Mouse (Mus musculus) left cerebral cortex, postnatal 10 days (tissue): Measurements from ENCODE around the gene Cobll1. TPM values are rescaled to one million over a fixed set of nuclear protein-coding genes. Genes with fewer than 3 reads are reported as not detected.

Source experiments
- DNase-seq, 2 experiments: peaks; one replicate each; pipeline ENCODE4 v3.0.0; 2021 to 2022; ENCODE audit warnings: low spot score in 2 of 2, mixed read lengths in 1 of 2; ENCODE audit errors: extremely low spot score in 1 of 2
- intact Hi-C: fragments of 180-260 bp; cut with DNase I; formaldehyde crosslinking; loops from one replicate; pipeline ENCODE4 v1.15.1; 2025
- total RNA-seq, 2 experiments: library from RNA; stranded (reverse); gene quantifications; 2 replicates each; pipeline ENCODE4 v1.2.3; 2021

Cobll1 gene
- total RNA-seq, 2 experiments from 2014 or later: 8.4 to 9.1 TPM

DNA sequence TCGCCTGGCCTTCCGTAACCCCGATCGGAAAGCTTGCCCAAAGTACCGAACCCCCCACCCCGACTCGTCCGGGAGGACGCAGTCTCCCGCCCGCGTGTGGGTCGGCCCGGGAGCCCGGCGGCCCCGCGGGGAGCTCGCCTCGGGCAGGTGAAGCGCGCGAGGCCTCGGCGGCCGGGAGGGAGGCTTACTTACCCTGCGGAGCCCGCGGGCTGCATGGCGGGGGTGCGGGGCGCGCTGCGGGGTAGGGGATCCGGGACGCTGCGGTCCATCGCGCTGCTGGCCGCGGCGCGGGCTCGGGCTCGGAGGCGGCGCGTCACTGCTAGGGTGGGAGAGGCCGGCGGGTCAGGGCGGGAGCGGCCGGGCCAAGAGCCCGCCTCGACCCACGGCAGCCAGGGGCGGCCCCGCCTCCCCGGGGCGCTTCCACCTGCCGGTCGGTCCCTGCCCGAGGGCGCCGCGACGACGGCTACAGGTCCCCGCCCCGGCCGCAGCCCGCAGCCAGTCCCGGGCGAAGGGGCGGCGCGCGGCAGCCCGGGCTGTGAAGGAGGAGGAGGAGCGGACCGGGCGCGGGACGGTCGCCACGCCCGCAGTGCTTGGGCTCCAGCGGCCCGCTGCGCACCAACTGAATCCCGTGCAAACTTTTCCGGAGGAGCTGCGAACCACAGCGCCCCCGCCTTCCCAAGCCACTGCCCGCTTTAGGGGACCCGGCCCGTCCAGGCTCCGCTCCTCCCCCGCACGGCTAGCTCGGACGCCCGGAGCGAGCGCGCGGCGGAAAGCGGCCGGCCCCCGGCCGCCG is 836 bp downstream of the Cobll1 start:
- intact Hi-C loops: loop anchor here (5.0 kb wide), 1 partner anchor 94 kb away; no protein-coding TSS in a partner anchor
- peak; percentile 29 to 90 for DNase-seq

GRCm38 (mm10) chr2:65237610-65238170 is 1.5 kb downstream of the Cobll1 start:
- intact Hi-C loops: loop anchor here (5.0 kb wide), 1 partner anchor 95 kb away; no protein-coding TSS in a partner anchor
- no peak for DNase-seq

GRCm38 (mm10) chr2:65237116-65237515 is 2.1 kb downstream of the Cobll1 start:
- no peak for DNase-seq
- intact Hi-C loops: loop anchor here (5.0 kb wide), 1 partner anchor 95 kb away; no protein-coding TSS in a partner anchor

DNA sequence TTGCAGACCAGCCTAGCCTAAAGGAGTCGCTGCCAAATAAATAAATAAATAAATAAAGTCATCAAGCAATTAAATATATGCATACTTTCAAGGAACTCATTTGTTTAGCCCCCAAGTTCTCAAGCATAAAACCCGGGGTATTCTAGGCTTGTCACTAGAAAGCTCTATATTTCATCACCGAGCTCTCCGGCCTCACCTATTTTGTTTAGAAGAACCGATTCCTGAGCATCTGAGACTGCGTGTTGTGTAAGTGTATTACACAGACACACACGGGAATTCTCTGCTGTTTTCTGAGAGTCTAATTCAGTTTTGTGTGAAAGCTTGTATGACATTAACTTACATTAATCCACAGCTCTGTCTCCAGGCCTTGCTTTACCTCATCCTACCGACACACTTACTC is 2.6 kb downstream of the Cobll1 start:
- DNase-seq: no peak
- intact Hi-C loops: loop anchor here (5.0 kb wide), 1 partner anchor 96 kb away; no protein-coding TSS in a partner anchor

DNA sequence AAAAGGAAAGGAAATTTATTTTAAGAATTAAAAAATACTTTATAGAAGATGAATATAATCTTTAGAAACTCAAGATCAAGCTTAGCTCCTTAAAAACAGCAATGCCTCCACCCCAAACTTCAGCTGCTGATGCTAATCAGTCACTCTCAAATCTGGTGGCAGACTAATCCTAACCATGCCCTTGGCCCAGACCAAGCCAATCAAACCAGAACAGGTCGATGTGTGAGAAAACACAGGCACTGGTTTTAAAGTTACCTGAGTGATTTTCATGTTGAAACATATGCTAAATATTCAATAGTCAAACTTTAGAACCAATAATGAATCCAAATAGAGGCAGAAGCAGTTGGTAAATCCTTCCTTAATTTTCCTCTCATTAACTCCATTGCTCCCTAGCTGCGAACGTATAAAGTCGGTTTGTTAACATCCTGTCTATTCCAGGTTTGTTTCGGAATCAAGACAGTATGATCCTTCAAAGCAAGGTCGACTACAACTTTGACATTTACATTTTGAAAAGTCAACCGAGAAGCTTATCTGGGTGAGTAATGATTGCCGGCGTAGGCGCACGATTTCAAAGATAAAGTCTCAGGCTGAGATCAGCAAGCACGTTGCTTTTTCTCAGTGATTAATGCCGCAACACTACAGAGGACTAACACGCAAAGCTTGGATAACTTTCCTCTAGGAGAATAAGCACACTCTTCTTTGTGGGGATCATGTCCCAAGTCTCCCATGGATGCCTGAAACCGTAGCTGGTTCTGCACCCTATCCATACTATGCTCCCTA is 6.3 kb downstream of the Cobll1 start:
- intact Hi-C loops: no loop called here
- no peak for DNase-seq

GRCm38 (mm10) chr2:65228426-65228825 is 10.8 kb downstream of the Cobll1 start:
- DNase-seq: no peak
- intact Hi-C loops: no loop called here

DNA sequence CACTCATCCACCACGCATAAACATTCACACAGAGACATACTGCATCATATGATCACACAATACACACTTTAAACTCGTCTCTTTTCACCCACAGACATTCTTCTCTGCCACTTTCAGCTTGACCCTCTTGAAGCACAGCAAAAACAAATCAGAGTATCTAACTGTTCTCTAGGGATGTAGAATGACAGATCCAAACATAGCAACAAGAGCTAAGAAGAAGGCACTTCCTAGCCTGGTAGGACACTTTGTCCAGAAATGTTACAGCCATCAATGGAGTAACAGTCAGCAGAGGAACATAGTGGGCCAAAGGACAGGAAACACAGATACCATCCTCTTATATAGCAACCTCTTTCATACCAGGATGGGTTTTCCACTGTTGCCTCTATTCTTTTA is 11.3 kb downstream of the Cobll1 start:
- no peak for DNase-seq
- intact Hi-C loops: no loop called here

DNA sequence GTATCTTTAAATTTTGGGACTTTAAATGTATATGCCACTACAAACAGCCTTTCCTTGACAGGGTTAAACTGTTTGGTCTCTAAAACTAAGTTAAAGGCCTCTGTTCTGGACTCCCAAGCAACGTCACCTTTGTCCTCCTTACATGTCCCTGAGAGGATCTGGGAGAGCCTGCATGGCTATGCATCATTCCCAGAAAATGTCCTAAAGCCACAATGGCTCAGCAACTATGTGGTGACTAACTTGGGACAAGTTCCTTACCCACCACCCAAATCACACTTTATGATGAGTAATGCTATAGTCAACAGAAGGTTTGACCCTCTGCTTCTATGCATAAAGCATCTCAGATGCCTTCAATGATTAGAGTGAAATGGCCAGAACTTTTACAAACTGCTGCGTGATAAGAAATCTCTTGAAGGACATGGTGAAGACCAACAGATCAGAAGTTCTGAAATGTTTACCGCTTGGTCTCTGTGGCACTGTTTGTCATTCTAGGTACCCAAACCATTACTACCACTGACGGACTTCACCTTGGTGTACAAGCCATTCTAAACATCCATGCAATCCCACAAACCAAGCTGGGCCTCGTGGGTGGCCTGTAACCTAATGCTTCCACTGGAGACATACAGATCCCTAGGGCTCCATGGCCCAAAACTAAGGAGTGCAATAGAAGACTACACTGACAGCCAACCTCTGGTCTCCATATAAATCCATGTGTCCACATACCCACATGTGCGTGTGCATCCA is 11.9 kb downstream of the Cobll1 start:
- DNase-seq: no peak
- intact Hi-C loops: no loop called here

- no peak for DNase-seq
- intact Hi-C loops: no loop called here
These were observed 12.7 kb downstream of the Cobll1 start for GRCm38 (mm10) chr2:65226494-65226893.

DNA sequence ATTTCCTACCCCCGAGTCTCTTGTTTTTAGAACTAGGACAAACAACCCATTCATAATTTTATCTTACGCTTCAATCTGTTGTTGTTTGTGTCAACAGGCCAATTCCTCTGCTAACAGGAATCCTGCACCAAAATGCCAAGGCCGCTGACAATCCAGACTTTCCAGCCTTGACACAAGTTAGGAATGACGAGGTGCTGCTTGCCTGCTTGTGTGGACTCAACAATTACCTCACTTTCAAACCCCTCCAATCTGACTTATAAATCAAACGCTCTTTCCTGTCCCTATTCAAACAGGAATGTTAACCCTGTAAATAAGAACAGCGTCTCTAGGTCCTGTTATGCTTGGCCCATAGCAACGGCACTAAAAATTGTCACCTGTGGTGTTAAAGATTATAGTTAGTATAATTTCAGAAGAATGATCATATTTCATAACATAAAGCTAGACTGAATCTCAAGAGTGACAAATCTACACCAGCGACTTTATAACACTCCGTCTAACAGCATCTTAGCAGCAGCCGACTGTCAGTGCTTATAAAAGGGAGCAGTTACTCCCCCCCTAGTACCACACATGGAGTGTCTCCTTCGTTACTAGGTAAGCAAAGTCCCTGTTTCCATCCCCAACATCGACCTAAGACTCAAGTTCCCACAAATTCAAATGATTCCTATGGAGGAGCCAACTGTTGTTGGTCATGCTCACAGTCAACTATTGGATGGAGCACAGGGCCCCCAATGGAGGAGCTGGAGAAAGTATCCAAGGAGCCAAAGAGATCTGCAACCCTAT is 15.1 kb downstream of the Cobll1 start:
- no peak for DNase-seq
- intact Hi-C loops: no loop called here

DNA sequence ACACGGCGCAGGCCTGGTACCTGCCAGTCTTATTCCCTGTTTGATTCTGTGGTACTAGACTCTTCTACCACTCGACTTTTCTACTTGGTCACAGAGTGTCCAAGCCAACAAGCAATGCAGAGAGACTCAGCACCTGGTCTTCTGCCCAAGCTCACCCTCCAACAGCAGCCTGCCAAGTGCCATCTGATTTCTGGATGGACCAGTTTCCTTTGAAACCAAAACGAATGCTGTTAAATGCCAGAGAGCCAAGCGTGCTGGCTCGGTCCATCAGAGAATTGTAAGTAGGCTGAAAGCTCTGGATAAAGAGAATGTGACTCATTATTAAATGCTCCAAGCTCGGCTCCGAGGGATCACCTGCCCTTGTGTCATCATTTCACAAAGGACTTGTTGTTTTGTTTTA is 16.2 kb downstream of the Cobll1 start:
- intact Hi-C loops: no loop called here
- DNase-seq: peak in 1 of 2 experiments; percentile 9

DNA sequence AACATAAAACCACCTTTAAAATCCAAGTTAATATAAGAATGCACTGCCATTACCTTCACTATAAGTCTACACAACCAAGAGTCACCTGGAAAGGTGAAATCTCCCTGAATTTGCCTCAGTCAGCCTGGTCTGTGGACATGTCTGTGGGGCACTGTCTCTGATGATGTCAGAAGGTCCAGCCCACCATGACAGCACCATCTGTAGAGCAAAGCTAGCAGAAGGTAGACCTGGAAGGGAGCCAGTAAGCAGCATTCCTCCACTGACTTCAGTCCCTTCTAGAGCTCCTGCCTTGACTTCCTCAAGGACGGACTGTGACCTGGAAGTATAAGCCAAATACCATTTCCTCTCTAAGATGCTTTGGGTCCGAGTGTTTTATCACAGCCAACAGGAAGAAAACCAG is 17.6 kb downstream of the Cobll1 start:
- no peak for DNase-seq
- intact Hi-C loops: no loop called here

DNA sequence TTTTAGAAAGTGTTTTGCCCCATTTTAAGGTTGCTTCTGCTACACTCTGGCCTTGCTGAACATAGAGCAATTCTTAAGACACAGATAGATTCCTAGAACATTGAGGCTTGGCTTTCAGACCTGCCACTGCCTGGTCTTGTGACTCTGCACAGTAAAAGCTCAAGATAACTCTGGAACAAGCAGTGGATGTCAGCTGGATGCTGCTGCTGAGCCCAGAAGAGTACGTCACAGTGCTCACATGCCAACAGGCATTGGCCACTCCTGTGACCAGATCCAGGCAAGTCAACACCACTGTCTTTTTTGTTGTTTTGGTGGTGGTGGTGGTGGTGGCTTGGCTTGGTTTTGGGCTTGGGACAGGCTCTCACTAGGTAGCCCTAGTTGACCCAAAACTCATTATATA is 18.6 kb downstream of the Cobll1 start:
- DNase-seq: no peak

GRCm38 (mm10) chr2:65219375-65220135 is 19.6 kb downstream of the Cobll1 start:
- no peak for DNase-seq
- intact Hi-C loops: no loop called here

More for the DNA sequence above, 18.6 kb downstream of the Cobll1 start:
- intact Hi-C loops: no loop called here

DNA sequence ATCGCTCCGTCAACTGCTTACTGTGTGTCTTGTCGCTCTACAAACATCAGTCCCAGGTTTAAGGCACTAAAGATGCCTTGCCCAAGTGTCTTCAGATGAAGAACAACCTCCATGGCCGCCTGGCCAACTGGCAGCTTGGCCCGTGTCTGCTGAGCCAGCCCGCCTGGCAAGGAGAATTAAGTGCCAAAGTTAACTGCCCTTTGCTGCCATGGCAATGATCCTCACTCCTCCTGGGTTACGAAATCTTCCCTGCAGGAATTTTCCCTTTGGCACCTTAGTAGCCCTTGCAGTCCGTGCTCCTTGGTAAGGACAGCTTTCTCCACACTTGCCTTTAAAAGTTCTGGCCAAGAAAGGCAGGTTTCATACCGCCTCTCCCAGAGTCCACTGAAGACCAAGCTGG is 20.9 kb downstream of the Cobll1 start:
- peak in 1 of 2 experiments; percentile 19 for DNase-seq
- intact Hi-C loops: no loop called here

- no peak for DNase-seq
- intact Hi-C loops: no loop called here
These were observed 21.5 kb downstream of the Cobll1 start for GRCm38 (mm10) chr2:65217677-65218076.

GRCm38 (mm10) chr2:65216163-65216562 is 23.0 kb downstream of the Cobll1 start:
- intact Hi-C loops: no loop called here
- DNase-seq: no peak

DNA sequence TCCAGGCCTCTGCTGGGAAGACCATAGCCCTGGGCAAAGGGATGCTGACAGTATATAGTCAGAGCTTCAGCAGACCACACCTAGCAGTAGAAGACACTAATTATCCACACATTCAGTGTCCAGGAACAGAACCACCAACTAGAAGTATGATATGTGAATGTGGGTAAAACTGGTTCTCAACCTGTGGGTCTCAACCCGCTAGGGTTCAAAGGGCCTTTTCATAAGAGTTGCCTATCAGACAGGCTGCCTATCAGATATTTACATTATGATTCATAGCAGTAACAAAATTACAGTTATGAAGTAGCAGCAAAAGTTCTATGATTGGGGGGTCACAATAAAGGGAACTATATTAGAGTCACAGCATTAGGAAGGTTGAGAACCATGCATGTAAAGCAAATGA is 24.6 kb downstream of the Cobll1 start:
- no peak for DNase-seq
- intact Hi-C loops: no loop called here
